Mouse (Mus musculus) T-helper 17 cell (primary cell): ENCODE measurements at regions not wholly inside any gene's neighbourhood (a gene's known extent, or its start where the extent isn't known, plus 50 kb on each side); places are given as distances from the start of the nearest gene placed in this dataset.

Experiments
- in situ Hi-C, 2 experiments: fragments of 300-600 bp; cut with MboI, MseI; formaldehyde crosslinking; loops; 1 replicate in 1 of 2; 2 replicates in 1 of 2; pipeline ENCODE4 v1.15.1; 2025; ENCODE audit warnings: high pct_unique_total_duplicates in 2 of 2

GRCm38 (mm10) chr3:104712711-104713110, 68.1 kb upstream of the Ppm1j start:
- in situ Hi-C loops, result loop anchor here (5.0 to 10.0 kb wide), 2 partner anchors 60 to 62 kb away; no protein-coding TSS in a partner anchor

GRCm38 (mm10) chr3:104713836-104714631, 66.8 kb upstream of the Ppm1j start:
- in situ Hi-C loops, result loop anchor here (5.0 to 10.0 kb wide), 2 partner anchors 58 to 61 kb away; no protein-coding TSS in a partner anchor

GRCm38 (mm10) chr3:104714679-104715326, 66.1 kb upstream of the Ppm1j start:
- in situ Hi-C loops, result loop anchor here (5.0 to 10.0 kb wide), 3 partner anchors 57 to 242 kb away; no protein-coding TSS in a partner anchor
